Mouse (Mus musculus): ENCODE measurements around the gene Smc5. TPM values are rescaled to one million over a fixed set of nuclear protein-coding genes. Genes with fewer than 3 reads are reported as not detected.

Gene Smc5
- polyA plus RNA-seq, 1 experiment = 109 TPM

GRCm38 (mm10) chr19:23170476-23170875, 103.2 kb downstream of the Smc5 start:
- Histone ChIP-seq H3K4me1 (ENCODE audit: control insufficient read depth, insufficient read depth, low read length) (no peaks in the 10 kb centered on the region), H3K27ac (ENCODE audit: insufficient read depth, low read length) (no peak overlapping the region), H3K4me3 (ENCODE audit: insufficient read depth, low read length) (no peak overlapping the region)
- TF ChIP-seq POLR2A (IDR thresholded peaks at IDR 0.05; ENCODE audit: low read depth, low read length) (no peak), CTCF (IDR thresholded peaks at IDR 0.05; ENCODE audit: borderline replicate concordance, insufficient read depth, low read length) (no peak)

- no peak for TF ChIP-seq POLR2A (IDR thresholded peaks at IDR 0.05; ENCODE audit: low read depth, low read length)
- TF ChIP-seq CTCF (IDR thresholded peaks at IDR 0.05; ENCODE audit: borderline replicate concordance, insufficient read depth, low read length) = no peak
- no peak overlapping the region for H3K4me3 ChIP-seq (ENCODE audit: insufficient read depth, low read length)
- H3K4me1 ChIP-seq (ENCODE audit: control insufficient read depth, insufficient read depth, low read length) = no peaks in the 10 kb centered on the region
- no peak overlapping the region; the same call in 1 of the 2 replicates for H3K27ac ChIP-seq (ENCODE audit: insufficient read depth, low read length)
These were observed 104.0 kb downstream of the Smc5 start for GRCm38 (mm10) chr19:23169659-23170050.

- H3K4me3 ChIP-seq (ENCODE audit: insufficient read depth, low read length) = no peak overlapping the region
- TF ChIP-seq CTCF (IDR thresholded peaks at IDR 0.05; ENCODE audit: borderline replicate concordance, insufficient read depth, low read length) (no peak), POLR2A (IDR thresholded peaks at IDR 0.05; ENCODE audit: low read depth, low read length) (no peak)
- H3K27ac ChIP-seq (ENCODE audit: insufficient read depth, low read length) = no peak overlapping the region; the same call in 1 of the 2 replicates
- no peaks in the 10 kb centered on the region for H3K4me1 ChIP-seq (ENCODE audit: control insufficient read depth, insufficient read depth, low read length)
These were observed 104.6 kb downstream of the Smc5 start for GRCm38 (mm10) chr19:23168899-23169658.

- TF ChIP-seq POLR2A (IDR thresholded peaks at IDR 0.05; ENCODE audit: low read depth, low read length) = no peak
- TF ChIP-seq CTCF (IDR thresholded peaks at IDR 0.05; ENCODE audit: borderline replicate concordance, insufficient read depth, low read length) = no peak
- H3K4me3 ChIP-seq (ENCODE audit: insufficient read depth, low read length) = no peak overlapping the region
These were observed 107.0 kb downstream of the Smc5 start for GRCm38 (mm10) chr19:23166550-23167284.

GRCm38 (mm10) chr19:23164651-23165240, 109.0 kb downstream of the Smc5 start:
- TF ChIP-seq CTCF (IDR thresholded peaks at IDR 0.05; ENCODE audit: borderline replicate concordance, insufficient read depth, low read length) = no peak
- TF ChIP-seq POLR2A (IDR thresholded peaks at IDR 0.05; ENCODE audit: low read depth, low read length) = no peak
- H3K27ac ChIP-seq (ENCODE audit: insufficient read depth, low read length) = no peak overlapping the region
- no peak overlapping the region for H3K4me3 ChIP-seq (ENCODE audit: insufficient read depth, low read length)
- peaks cover 5% of the 10 kb centered on the region; the same call in 1 of the 2 replicates for H3K4me1 ChIP-seq (ENCODE audit: control insufficient read depth, insufficient read depth, low read length)

More at GRCm38 (mm10) chr19:23166550-23167284, 107.0 kb downstream of the Smc5 start:
- H3K4me1 ChIP-seq (ENCODE audit: control insufficient read depth, insufficient read depth, low read length) = peaks cover 5% of the 10 kb centered on the region; the same call in 1 of the 2 replicates
- no peak overlapping the region for H3K27ac ChIP-seq (ENCODE audit: insufficient read depth, low read length)

- Histone ChIP-seq H3K4me1 (ENCODE audit: control insufficient read depth, insufficient read depth, low read length) (peaks cover 11% of the 10 kb centered on the region; the same call in 1 of the 2 replicates), H3K27ac (ENCODE audit: insufficient read depth, low read length) (no peak overlapping the region), H3K4me3 (ENCODE audit: insufficient read depth, low read length) (no peak overlapping the region)
- TF ChIP-seq POLR2A (IDR thresholded peaks at IDR 0.05; ENCODE audit: low read depth, low read length) = no peak
- no peak for TF ChIP-seq CTCF (IDR thresholded peaks at IDR 0.05; ENCODE audit: borderline replicate concordance, insufficient read depth, low read length)
These were observed 110.3 kb downstream of the Smc5 start for GRCm38 (mm10) chr19:23163361-23163760.

- H3K4me1 ChIP-seq (ENCODE audit: control insufficient read depth, insufficient read depth, low read length) = peaks cover 11% of the 10 kb centered on the region; the same call in 1 of the 2 replicates
- TF ChIP-seq CTCF (IDR thresholded peaks at IDR 0.05; ENCODE audit: borderline replicate concordance, insufficient read depth, low read length) (no peak), POLR2A (IDR thresholded peaks at IDR 0.05; ENCODE audit: low read depth, low read length) (no peak)
- H3K27ac ChIP-seq (ENCODE audit: insufficient read depth, low read length) = no peak overlapping the region
- H3K4me3 ChIP-seq (ENCODE audit: insufficient read depth, low read length) = no peak overlapping the region
These were observed 110.8 kb downstream of the Smc5 start for GRCm38 (mm10) chr19:23162877-23163276.

GRCm38 (mm10) chr19:23162387-23162809, 111.3 kb downstream of the Smc5 start:
- TF ChIP-seq POLR2A (IDR thresholded peaks at IDR 0.05; ENCODE audit: low read depth, low read length) (no peak), CTCF (IDR thresholded peaks at IDR 0.05; ENCODE audit: borderline replicate concordance, insufficient read depth, low read length) (no peak)
- Histone ChIP-seq H3K4me1 (ENCODE audit: control insufficient read depth, insufficient read depth, low read length) (peaks cover 11% of the 10 kb centered on the region; the same call in 1 of the 2 replicates), H3K4me3 (ENCODE audit: insufficient read depth, low read length) (no peak overlapping the region), H3K27ac (ENCODE audit: insufficient read depth, low read length) (no peak overlapping the region)

GRCm38 (mm10) chr19:23159780-23160395, 113.8 kb downstream of the Smc5 start:
- Histone ChIP-seq H3K4me1 (ENCODE audit: control insufficient read depth, insufficient read depth, low read length) (peaks cover 11% of the 10 kb centered on the region; the same call in 1 of the 2 replicates), H3K4me3 (ENCODE audit: insufficient read depth, low read length) (no peak overlapping the region), H3K27ac (ENCODE audit: insufficient read depth, low read length) (peak overlapping the region; percentile 61; the same call in 1 of the 2 replicates)
- TF ChIP-seq POLR2A (IDR thresholded peaks at IDR 0.05; ENCODE audit: low read depth, low read length) (no peak), CTCF (IDR thresholded peaks at IDR 0.05; ENCODE audit: borderline replicate concordance, insufficient read depth, low read length) (no peak)

Other genes with a start within 250 kb of the Smc5 start
- 42.2 and 45.2 TPM in 2 replicates for gene Klf9, start 132.7 kb downstream of the Smc5 start, polyA plus RNA-seq (2011; ENCODE audit: insufficient read length, low read depth, missing spikeins)
- gene Mamdc2, start 174.5 kb upstream of the Smc5 start, polyA plus RNA-seq (2011; ENCODE audit: insufficient read length, low read depth, missing spikeins) = 19.3 and 21.7 TPM in 2 replicates

Measured in embryonic fibroblast, embryonic 13.5 days (primary cell).